Mouse (Mus musculus) lung, postnatal 4 days (tissue): ENCODE measurements around the gene Zfp87.
A peak's percentile ranks its signal among the peaks of the same experiment; 100 is the strongest.

Source experiments
- DNase-seq, 2 experiments: peaks; one replicate each; pipeline ENCODE4 v3.0.0; 2021

Zfp87 gene

GRCm38 (mm10) chr13:67525753-67526410 is at the start of gene Zfp87, which contains the start of gene Gm26965:
TSS of gene Zfp87 (minus strand) at chr13:67526177.
TSS of gene Gm26965 (minus strand) at chr13:67526151.
- peak; percentile 94 to 95 for DNase-seq

GRCm38 (mm10) chr13:67572591-67573189 is 46.7 kb upstream of the Zfp87 start:
- DNase-seq: no peak

- no peak for DNase-seq
Observed at GRCm38 (mm10) chr13:67553730-67554129, 27.8 kb upstream of the Zfp87 start, which contains the start of gene Zfp748. TSS of gene Zfp748 (minus strand) at chr13:67553830.

GRCm38 (mm10) chr13:67552505-67553346 is 26.7 kb upstream of the Zfp87 start:
- DNase-seq: peak; percentile 87 to 88

GRCm38 (mm10) chr13:67545941-67546340 is 20.0 kb upstream of the Zfp87 start:
- no peak for DNase-seq

GRCm38 (mm10) chr13:67527049-67527730 is 1.2 kb upstream of the Zfp87 start:
- no peak for DNase-seq

GRCm38 (mm10) chr13:67500908-67501307 is 25.1 kb downstream of the Zfp87 start:
- no peak for DNase-seq

- peak; percentile 79 to 89 for DNase-seq
Observed at GRCm38 (mm10) chr13:67500084-67500719, 25.8 kb downstream of the Zfp87 start, which contains the start of gene Zfp58. TSS of gene Zfp58 (minus strand) at chr13:67500555.

GRCm38 (mm10) chr13:67495631-67496030 is 30.3 kb downstream of the Zfp87 start:
- DNase-seq: no peak

GRCm38 (mm10) chr13:67484424-67484811 is 41.6 kb downstream of the Zfp87 start:
- no peak for DNase-seq

- peak; percentile 84 to 89 for DNase-seq
Observed at GRCm38 (mm10) chr13:67483625-67484423, 42.2 kb downstream of the Zfp87 start, which contains the start of gene Zfp874b. TSS of gene Zfp874b (minus strand) at chr13:67484258.

- DNase-seq: no peak
Observed at GRCm38 (mm10) chr13:67481528-67481927, 44.4 kb downstream of the Zfp87 start.

- DNase-seq: no peak
Observed at GRCm38 (mm10) chr13:67469274-67469673, 56.7 kb downstream of the Zfp87 start.
